Mouse (Mus musculus) G1E (cell line): ENCODE data around the gene Phb.

ENCODE experiments used
- CTCF ChIP-seq: IDR thresholded peaks from 2 replicates; pipeline ENCODE4 v1.5.1; 2012; ENCODE audit warnings: low read depth, low read length, inconsistent platforms, mixed read lengths
- POLR2AphosphoS5 ChIP-seq: IDR thresholded peaks from 2 replicates; pipeline ENCODE4 v1.6.1; 2012; ENCODE audit warnings: low read depth, low read length, inconsistent platforms; ENCODE audit not compliant: insufficient replicate concordance
- TAL1 ChIP-seq: conservative IDR thresholded peaks from 2 replicates; pipeline ENCODE4 v1.6.1; 2012; ENCODE audit warnings: low read depth, low read length, inconsistent platforms, mixed read lengths

DNA sequence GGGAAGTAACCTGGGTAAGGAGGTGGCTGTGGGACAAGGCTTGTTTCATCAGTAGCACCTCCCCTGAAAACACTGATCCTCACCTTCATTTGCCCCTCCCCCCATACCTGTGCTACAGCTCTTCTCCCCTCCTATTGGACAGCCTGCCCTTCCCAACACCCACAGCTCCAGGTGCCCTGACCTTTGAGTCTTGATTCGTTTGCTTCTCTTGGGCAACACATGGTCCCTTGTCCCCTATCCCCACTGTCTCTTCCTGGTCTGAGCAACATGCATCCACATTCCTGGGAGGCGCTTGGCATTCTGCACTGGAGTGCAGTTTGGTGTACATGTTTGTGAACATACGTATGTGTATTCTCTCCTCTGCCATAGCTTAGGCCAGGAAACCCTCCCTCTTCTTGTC is 16.2 kb downstream of the Phb start:
- TF ChIP-seq CTCF (no peak), TAL1 (no peak), POLR2AphosphoS5 (no peak)
